Mouse (Mus musculus) MEL (cell line): ENCODE results near the gene Gm44973. TPM values are rescaled to one million over a fixed set of nuclear protein-coding genes. Genes with fewer than 3 reads are reported as not detected.

Source experiments
- DNase-seq: peaks from one replicate; pipeline ENCODE4 v3.0.0; 2011; ENCODE audit warnings: low read depth, low spot score
- H3K27ac ChIP-seq: 2 replicates; pipeline ENCODE4 v1.5.1; 2012; ENCODE audit warnings: low read depth, mild to moderate bottlenecking, control low read depth, low read length, moderate library complexity; ENCODE audit not compliant: control insufficient read depth
- H3K27me3 ChIP-seq, 2 experiments: fragments of 150-350 bp in 1 of 2; sonication (generic) in 1 of 2; 2 replicates each; pipeline ENCODE4 v1.6.1; 2012; ENCODE audit warnings: low read length in 2 of 2, mild to moderate bottlenecking in 2 of 2, improper control_type of control experiment in 1 of 2, moderate library complexity in 1 of 2; ENCODE audit not compliant: insufficient read depth in 2 of 2, control insufficient read depth in 1 of 2
- H3K36me3 ChIP-seq, 2 experiments: 2 replicates each; pipeline ENCODE4 v1.6.1; 2012 to 2014; ENCODE audit warnings: low read length in 2 of 2, improper control_type of control experiment in 1 of 2, inconsistent platforms in 1 of 2, mild to moderate bottlenecking in 1 of 2; ENCODE audit not compliant: insufficient read depth in 2 of 2, control insufficient read depth in 1 of 2
- H3K4me1 ChIP-seq, 2 experiments: fragments of 150-350 bp in 1 of 2; sonication (generic) in 1 of 2; 2 replicates each; pipeline ENCODE4 v1.6.1; 2012; ENCODE audit warnings: low read length in 2 of 2, improper control_type of control experiment in 1 of 2, mild to moderate bottlenecking in 1 of 2; ENCODE audit not compliant: insufficient read depth in 2 of 2, control insufficient read depth in 1 of 2
- H3K4me3 ChIP-seq, 2 experiments: fragments of 150-350 bp in 1 of 2; sonication (generic) in 1 of 2; 2 replicates each; pipeline ENCODE4 v1.5.1; 2012; ENCODE audit warnings: low read depth in 2 of 2, low read length in 2 of 2, mild to moderate bottlenecking in 2 of 2, moderate library complexity in 2 of 2, control low read depth in 1 of 2, improper control_type of control experiment in 1 of 2; ENCODE audit not compliant: control insufficient read depth in 1 of 2, insufficient read depth in 1 of 2
- H3K79me2 ChIP-seq: 2 replicates; pipeline ENCODE4 v1.6.1; 2012; ENCODE audit warnings: mild to moderate bottlenecking, low read length, moderate library complexity; ENCODE audit not compliant: control insufficient read depth, poor library complexity, insufficient read depth
- H3K9ac ChIP-seq: 2 replicates; pipeline ENCODE4 v1.6.1; 2012; ENCODE audit warnings: low read depth, mild to moderate bottlenecking, control low read depth, low read length, moderate library complexity; ENCODE audit not compliant: control insufficient read depth, poor library complexity, severe bottlenecking
- H3K9me3 ChIP-seq: fragments of 150-350 bp; sonication (generic); replicated peaks from 2 replicates; pipeline ENCODE4 v1.6.1; 2012; ENCODE audit warnings: mild to moderate bottlenecking, low read length, improper control_type of control experiment, moderate library complexity; ENCODE audit not compliant: insufficient read depth
- CHD1 ChIP-seq: IDR thresholded peaks from 2 replicates; pipeline ENCODE4 v1.6.1; 2012; ENCODE audit warnings: low read depth, mild to moderate bottlenecking, inconsistent platforms, low read length, improper control_type of control experiment
- CTCF ChIP-seq, 3 experiments: IDR thresholded peaks in 2 of 3; conservative IDR thresholded peaks in 1 of 3; 2 replicates each; pipeline ENCODE4 v1.5.1; 2011 to 2012; ENCODE audit warnings: low read length in 3 of 3, low read depth in 2 of 3, mild to moderate bottlenecking in 2 of 3, improper control_type of control experiment in 1 of 3, inconsistent platforms in 1 of 3, mixed read lengths in 1 of 3, moderate library complexity in 1 of 3; ENCODE audit not compliant: control insufficient read depth in 1 of 3, insufficient read depth in 1 of 3, poor library complexity in 1 of 3, severe bottlenecking in 1 of 3
- ELF1 ChIP-seq: IDR thresholded peaks from 2 replicates; pipeline ENCODE4 v1.6.1; 2014; ENCODE audit warnings: low read depth, mild to moderate bottlenecking, inconsistent platforms, low read length, improper control_type of control experiment, moderate library complexity
- EP300 ChIP-seq, 2 experiments: IDR thresholded peaks; 2 replicates each; pipeline ENCODE4 v1.6.1; 2011; ENCODE audit warnings: improper control_type of control experiment in 2 of 2, low read length in 2 of 2, low read depth in 1 of 2, mild to moderate bottlenecking in 1 of 2
- GABPA ChIP-seq: IDR thresholded peaks from 2 replicates; pipeline ENCODE4 v1.6.1; 2012; ENCODE audit warnings: low read depth, mild to moderate bottlenecking, inconsistent platforms, low read length, improper control_type of control experiment, moderate library complexity
- JUND ChIP-seq: IDR thresholded peaks from 2 replicates; pipeline ENCODE4 v1.6.1; 2011; ENCODE audit warnings: low read depth, mild to moderate bottlenecking, improper control_type of control experiment, low read length
- MAFK ChIP-seq: IDR thresholded peaks from 2 replicates; pipeline ENCODE4 v1.6.1; 2011; ENCODE audit warnings: low read depth, mild to moderate bottlenecking, low read length, improper control_type of control experiment, borderline replicate concordance
- MAZ ChIP-seq: IDR thresholded peaks from 2 replicates; pipeline ENCODE4 v1.6.1; 2012; ENCODE audit warnings: low read depth, mild to moderate bottlenecking, inconsistent platforms, low read length, improper control_type of control experiment
- MEF2A ChIP-seq: IDR thresholded peaks from 2 replicates; pipeline ENCODE4 v1.6.1; 2014; ENCODE audit warnings: low read depth, mild to moderate bottlenecking, inconsistent platforms, low read length, improper control_type of control experiment; ENCODE audit not compliant: poor library complexity, insufficient replicate concordance, severe bottlenecking; ENCODE audit errors: extremely low read depth
- MYB ChIP-seq: IDR thresholded peaks from 2 replicates; pipeline ENCODE4 v1.6.1; 2011; ENCODE audit warnings: mild to moderate bottlenecking, low read depth, low read length, improper control_type of control experiment
- MYC ChIP-seq: IDR thresholded peaks from 2 replicates; pipeline ENCODE4 v1.6.1; 2011; ENCODE audit warnings: low read depth, mild to moderate bottlenecking, low read length, improper control_type of control experiment, moderate library complexity
- POLR2A ChIP-seq, 2 experiments: IDR thresholded peaks; 2 replicates each; pipeline ENCODE4 v1.6.1; 2011 to 2012; ENCODE audit warnings: low read length in 2 of 2, mild to moderate bottlenecking in 2 of 2, control low read depth in 1 of 2, improper control_type of control experiment in 1 of 2, low read depth in 1 of 2, moderate library complexity in 1 of 2; ENCODE audit not compliant: control insufficient read depth in 1 of 2, insufficient read depth in 1 of 2, poor library complexity in 1 of 2
- RAD21 ChIP-seq: IDR thresholded peaks from 2 replicates; pipeline ENCODE4 v1.6.1; 2011; ENCODE audit warnings: mild to moderate bottlenecking, low read depth, low read length, improper control_type of control experiment
- SMC3 ChIP-seq: IDR thresholded peaks from 2 replicates; pipeline ENCODE4 v1.6.1; 2011; ENCODE audit warnings: low read depth, low read length, improper control_type of control experiment
- UBTF ChIP-seq: IDR thresholded peaks from 2 replicates; pipeline ENCODE4 v1.6.1; 2012; ENCODE audit warnings: low read depth, mild to moderate bottlenecking, inconsistent platforms, low read length, improper control_type of control experiment, moderate library complexity, borderline replicate concordance; ENCODE audit not compliant: insufficient read depth
- USF1 ChIP-seq: IDR thresholded peaks from 2 replicates; pipeline ENCODE4 v1.6.1; 2014; ENCODE audit warnings: low read depth, mild to moderate bottlenecking, inconsistent platforms, low read length, improper control_type of control experiment, moderate library complexity
- ZC3H11A ChIP-seq: IDR thresholded peaks from 2 replicates; pipeline ENCODE4 v1.6.1; 2012; ENCODE audit warnings: low read depth, mild to moderate bottlenecking, inconsistent platforms, low read length, improper control_type of control experiment
- polyA plus RNA-seq, 2 experiments: library from polyadenylated mRNA; stranded (reverse) in 1 of 2; unstranded in 1 of 2; fragments of >175 nt in 1 of 2; fragments of >200 nt in 1 of 2; gene quantifications; 2 replicates each; pipeline versions ENCODE4 v1.2.1 to v1.2.4; 2012; ENCODE audit warnings: low replicate concordance in 2 of 2, low read depth in 1 of 2; ENCODE audit not compliant: insufficient read length in 2 of 2, insufficient read depth in 1 of 2, missing spikeins in 1 of 2
- total RNA-seq: library from RNA; depleted of rRNA; stranded (reverse); fragments of 300-350 nt; gene quantifications from 2 replicates; pipeline ENCODE4 v1.2.3, GENCODE M21; 2012

Gene Gm44973
- total and polyA plus RNA-seq, 3 experiments = 7.9 TPM; not detected in 2

GRCm38 (mm10) chr7:5014251-5015117 lies 812 bp upstream of the Gm44973 start, which contains the start of the genes Zfp524 and Fiz1 (continued):
- TF ChIP-seq MAZ = peak; percentile 59
- peak; percentile 92; the same call in 1 of the 2 replicates for TF ChIP-seq CHD1
- TF ChIP-seq MAFK = no peak
- TF ChIP-seq SMC3 = no peak
- peak; percentile 57 for TF ChIP-seq MYC
- TF ChIP-seq USF1 = no peak
- no peak for TF ChIP-seq GABPA
- no peak for TF ChIP-seq RAD21
- no peak for TF ChIP-seq UBTF
- no peak for TF ChIP-seq MEF2A
- no peak for TF ChIP-seq JUND
- no peak for TF ChIP-seq CTCF (IDR thresholded peaks at IDR 0.05 in 2 of 3, conservative IDR thresholded peaks at IDR 0.05 in 1 of 3; ENCODE audit: control insufficient read depth in 1 of 3, insufficient read depth in 1 of 3, low read depth in 2 of 3, low read length in 3 of 3, poor library complexity in 1 of 3, severe bottlenecking in 1 of 3)
- TF ChIP-seq ZC3H11A = no peak
- TF ChIP-seq EP300 (IDR thresholded peaks at IDR 0.05; ENCODE audit: low read depth in 1 of 2, low read length in 2 of 2) = no peak; a peak in 1 of 4 replicates
- TF ChIP-seq ELF1 = peak; percentile 73

GRCm38 (mm10) chr7:5016057-5016456 lies 761 bp downstream of the Gm44973 start:
- no peaks in the 10 kb centered on the region for H3K27me3 ChIP-seq
- peak; percentile 44 for DNase-seq
- peaks cover 5 to 14% of the 10 kb centered on the region in 2 experiments; a peak in 3 of 4 replicates for H3K4me1 ChIP-seq

More at GRCm38 (mm10) chr7:5016057-5016456, 761 bp downstream of the Gm44973 start:
- H3K79me2 ChIP-seq = peaks cover 9% of the 10 kb centered on the region
- H3K27ac ChIP-seq = peak overlapping the region; percentile 85
- H3K9ac ChIP-seq = peak overlapping the region; percentile 75
- H3K36me3 ChIP-seq = peaks cover 0 to 18% of the 10 kb centered on the region in 2 experiments; a peak in 2 of 4 replicates
- peak overlapping the region; percentile 60 to 88 for H3K4me3 ChIP-seq
- no peaks in the 10 kb centered on the region for H3K9me3 ChIP-seq
- TF ChIP-seq CTCF (IDR thresholded peaks at IDR 0.05 in 2 of 3, conservative IDR thresholded peaks at IDR 0.05 in 1 of 3; ENCODE audit: control insufficient read depth in 1 of 3, insufficient read depth in 1 of 3, low read depth in 2 of 3, low read length in 3 of 3, poor library complexity in 1 of 3, severe bottlenecking in 1 of 3) (no peak), MAFK (no peak), MYB (no peak), ZC3H11A (no peak), POLR2A (IDR thresholded peaks at IDR 0.05; ENCODE audit: control insufficient read depth in 1 of 2, insufficient read depth in 1 of 2, low read depth in 1 of 2, low read length in 2 of 2, poor library complexity in 1 of 2) (no peak), MYC (no peak), UBTF (no peak)
